Mouse (Mus musculus) hindbrain, embryonic 11.5 days (tissue): ENCODE results near the gene Mast4. TPM values are rescaled to one million over a fixed set of nuclear protein-coding genes. Genes with fewer than 3 reads are reported as not detected.
A peak's percentile ranks its signal among the peaks of the same experiment; 100 is the strongest.

Source experiments
- ATAC-seq: fragments of 200-750 bp; cut with Nextera tagmentation; 2 replicates; pipeline ENCODE4 v1.8.0; 2017; ENCODE audit warnings: mild to moderate bottlenecking, moderate TSS enrichment, moderate library complexity; ENCODE audit not compliant: low FRiP score
- DNase-seq: peaks from one replicate; pipeline ENCODE4 v3.0.0-alpha.2; 2015; ENCODE audit warnings: low spot score
- H3K27ac ChIP-seq: fragments of 300-500 bp; sonication (generic); 2 replicates; pipeline ENCODE4 v1.5.1; 2014; ENCODE audit warnings: mild to moderate bottlenecking, low read depth, low read length
- H3K27me3 ChIP-seq: fragments of 300-500 bp; sonication (generic); 2 replicates; pipeline ENCODE4 v1.6.1; 2014; ENCODE audit warnings: mild to moderate bottlenecking, low read length, moderate library complexity, mixed read lengths; ENCODE audit not compliant: control insufficient read depth, insufficient read depth
- H3K36me3 ChIP-seq: fragments of 300-500 bp; sonication (generic); 2 replicates; pipeline ENCODE4 v1.6.1; 2014; ENCODE audit warnings: mild to moderate bottlenecking, low read length, moderate library complexity, mixed read lengths; ENCODE audit not compliant: control insufficient read depth, insufficient read depth
- H3K4me1 ChIP-seq: fragments of 300-500 bp; sonication (generic); replicated peaks from 2 replicates; pipeline ENCODE4 v1.6.1; 2014; ENCODE audit warnings: low read length, mixed read lengths; ENCODE audit not compliant: control insufficient read depth, insufficient read depth
- H3K4me2 ChIP-seq: fragments of 300-500 bp; sonication (generic); replicated peaks from 2 replicates; pipeline ENCODE4 v1.6.1; 2014; ENCODE audit warnings: mild to moderate bottlenecking, low read depth, low read length
- H3K4me3 ChIP-seq: fragments of 300-500 bp; sonication (generic); 2 replicates; pipeline ENCODE4 v1.5.1; 2014; ENCODE audit warnings: low read depth, low read length
- H3K9ac ChIP-seq: fragments of 300-500 bp; sonication (generic); 2 replicates; pipeline ENCODE4 v1.6.1; 2014; ENCODE audit warnings: low read depth, low read length
- H3K9me3 ChIP-seq: fragments of 300-500 bp; sonication (generic); 2 replicates; pipeline ENCODE4 v1.6.1; 2016; ENCODE audit warnings: low read length; ENCODE audit not compliant: control insufficient read depth
- WGBS: fragments of 180-500 bp; shearing (Covaris S2); extraction: QIAGEN DNeasy Blood & Tissue Kit; methylation state at CpG from one replicate; pipeline ENCODE4 v1.1.7; 2014; 5-methylcytosine and 5-hydroxymethylcytosine counted together
- polyA plus RNA-seq: library from polyadenylated mRNA; unstranded; fragments of >200 nt; fragmentation: Nextera tagmentation; extraction: Ambion mirVana; gene quantifications from 2 replicates; pipeline ENCODE4 v1.2.1, GENCODE M21; 2014

The Mast4 gene
- polyA plus RNA-seq, 1 experiment from 2014 or later, result 26.9 TPM

DNA sequence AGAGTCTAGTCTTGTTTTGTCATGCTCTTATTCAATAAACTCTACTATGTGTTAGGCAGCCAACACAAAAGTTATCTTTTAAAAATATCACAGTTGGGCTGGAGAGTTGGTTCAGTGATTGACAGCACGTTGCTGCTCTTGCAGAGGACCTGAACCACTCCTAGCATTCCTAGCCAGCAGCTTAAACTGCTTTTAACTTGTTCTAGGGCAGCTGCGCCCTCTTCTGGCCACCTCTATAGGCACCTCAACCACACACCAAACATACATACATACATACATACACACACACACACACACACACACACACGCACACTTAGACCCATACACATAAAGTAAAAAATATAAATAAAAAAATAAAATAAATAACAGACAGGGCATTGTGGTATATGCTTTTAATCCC, 262.5 kb downstream of the Mast4 start:
- no peaks in the 10 kb centered on the region; the same call in 1 of the 2 replicates for H3K4me1 ChIP-seq
- H3K36me3 ChIP-seq, result no peaks in the 10 kb centered on the region
- no peak overlapping the region for H3K4me3 ChIP-seq
- H3K4me2 ChIP-seq, result no peak overlapping the region
- no peaks in the 10 kb centered on the region for H3K9me3 ChIP-seq
- 76% methylated on average over 3 of the region's 3 CpGs for WGBS
- no peak overlapping the region for H3K9ac ChIP-seq
- DNase-seq (no peak), ATAC-seq (no peak)
- H3K27me3 ChIP-seq, result no peaks in the 10 kb centered on the region
- H3K27ac ChIP-seq, result no peak overlapping the region

DNA sequence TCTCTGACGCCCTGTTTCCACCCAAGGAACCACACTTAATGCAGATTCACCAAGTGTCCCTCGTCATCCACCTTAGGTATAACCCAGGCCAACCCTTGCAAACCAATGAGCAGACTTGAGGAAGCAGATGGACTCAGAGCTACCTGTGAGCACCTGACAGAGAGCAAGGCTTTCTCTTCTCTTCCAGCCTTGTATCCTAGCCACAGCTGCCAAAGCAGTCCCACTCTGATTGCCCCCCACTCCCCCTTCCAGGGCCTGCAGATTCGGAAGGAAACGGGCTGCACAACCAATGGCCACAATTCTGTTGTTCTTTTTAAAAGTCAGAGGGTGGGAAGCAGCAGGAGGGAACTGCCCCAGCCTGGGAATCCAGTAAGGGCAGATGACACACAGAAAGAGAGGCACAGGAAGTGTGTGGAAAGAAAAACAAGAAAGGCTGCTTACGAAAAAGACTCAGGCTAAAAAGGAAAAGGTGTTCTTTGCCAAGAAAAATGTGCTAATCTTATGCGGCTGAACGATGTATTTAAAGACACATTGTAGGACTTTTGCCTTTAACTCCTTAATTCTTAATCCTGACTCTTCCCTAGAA, 266.6 kb downstream of the Mast4 start:
- no peaks in the 10 kb centered on the region; the same call in 1 of the 2 replicates for H3K4me1 ChIP-seq
- H3K4me3 ChIP-seq, result no peak overlapping the region
- H3K4me2 ChIP-seq, result no peak overlapping the region
- no peak overlapping the region for H3K9ac ChIP-seq
- H3K27me3 ChIP-seq, result no peaks in the 10 kb centered on the region
- WGBS, result 40% methylated on average over 7 of the region's 7 CpGs
- H3K9me3 ChIP-seq, result no peaks in the 10 kb centered on the region
- no peaks in the 10 kb centered on the region for H3K36me3 ChIP-seq
- DNase-seq, result no peak
- H3K27ac ChIP-seq, result no peak overlapping the region
- ATAC-seq, result no peak

DNA sequence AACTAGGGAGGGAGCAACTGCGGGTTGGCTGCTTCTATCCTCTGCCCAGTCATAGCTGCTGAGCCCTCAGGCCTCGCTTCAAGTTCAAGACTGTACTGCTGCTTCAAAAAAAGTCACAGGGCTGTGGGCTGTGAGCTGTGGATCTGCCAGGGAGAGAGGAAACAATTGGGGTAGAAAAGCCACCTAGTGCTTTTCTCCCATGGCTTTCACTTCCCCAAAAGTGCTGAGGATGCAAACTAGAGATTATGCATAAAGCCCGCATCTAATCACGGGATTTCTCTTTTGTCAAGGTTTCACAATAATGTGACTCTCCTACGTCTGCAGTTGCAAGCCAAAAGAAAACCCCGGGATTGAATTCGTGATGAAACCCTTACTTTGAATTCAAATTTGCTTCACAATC, 268.9 kb downstream of the Mast4 start:
- DNase-seq (no peak), ATAC-seq (no peak)
- Histone ChIP-seq H3K4me3 (no peak overlapping the region), H3K27me3 (no peaks in the 10 kb centered on the region), H3K4me2 (no peak overlapping the region), H3K27ac (no peak overlapping the region), H3K9ac (no peak overlapping the region), H3K9me3 (no peaks in the 10 kb centered on the region), H3K4me1 (no peaks in the 10 kb centered on the region; the same call in 1 of the 2 replicates), H3K36me3 (no peaks in the 10 kb centered on the region)
- WGBS, result 52% methylated on average over 7 of the region's 7 CpGs

DNA sequence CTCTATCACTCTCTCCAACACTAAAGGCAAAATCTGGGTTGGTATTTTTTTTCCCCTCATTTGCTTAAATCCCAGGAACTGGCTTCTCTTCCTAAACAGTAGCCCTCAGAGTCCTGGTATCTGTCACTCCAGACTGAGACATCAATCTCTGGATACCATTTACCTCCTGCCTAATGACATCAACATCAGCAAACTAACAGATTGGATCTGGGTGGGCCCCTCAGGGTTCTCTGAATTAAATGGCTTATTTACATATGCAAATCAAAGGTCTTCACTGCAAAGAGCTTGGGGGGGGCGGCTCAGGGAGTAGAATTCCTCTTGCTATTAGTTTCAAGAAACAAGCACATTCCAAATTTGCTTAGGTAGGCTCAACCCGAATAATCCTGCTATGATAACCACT, 272.6 kb downstream of the Mast4 start:
- Histone ChIP-seq H3K9me3 (no peaks in the 10 kb centered on the region), H3K4me1 (no peaks in the 10 kb centered on the region), H3K36me3 (no peaks in the 10 kb centered on the region), H3K4me3 (no peak overlapping the region), H3K9ac (no peak overlapping the region), H3K4me2 (no peak overlapping the region), H3K27me3 (no peaks in the 10 kb centered on the region), H3K27ac (no peak overlapping the region)
- DNase-seq, result no peak
- 75% methylated on average over 2 of the region's 2 CpGs for WGBS
- no peak; the same call in 1 of the 2 replicates for ATAC-seq

DNA sequence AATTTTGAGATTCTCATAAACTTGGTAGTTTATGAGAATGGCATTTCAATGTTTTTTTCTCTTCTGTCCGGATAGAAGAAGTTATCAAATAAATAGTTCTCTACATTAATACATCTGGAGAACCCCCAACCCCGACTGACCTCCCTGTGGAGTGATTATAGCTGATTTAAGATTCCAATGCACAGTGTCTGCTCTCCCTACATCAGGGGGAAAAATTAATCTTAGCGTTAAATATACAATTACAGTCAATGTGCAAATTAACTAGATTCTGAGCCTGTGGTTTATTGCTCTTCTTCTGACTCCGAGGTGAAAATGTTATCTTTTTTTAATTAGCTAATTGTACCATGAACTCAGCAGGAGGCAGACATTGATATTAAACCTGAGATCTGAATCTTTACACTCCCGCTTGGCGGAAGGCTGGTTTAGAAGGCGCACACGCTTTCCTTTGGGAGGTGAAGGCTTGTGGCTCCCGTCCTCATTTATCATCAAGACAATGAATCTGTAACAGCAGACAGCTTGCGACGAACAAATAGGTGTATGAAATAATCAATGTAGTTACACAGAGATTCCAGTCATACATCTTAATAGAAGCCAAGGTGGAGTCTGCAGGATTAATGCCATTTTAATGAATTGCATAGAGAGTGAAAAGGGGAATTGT, 274.2 kb downstream of the Mast4 start:
- no peaks in the 10 kb centered on the region for H3K4me1 ChIP-seq
- H3K27ac ChIP-seq, result no peak overlapping the region
- H3K9me3 ChIP-seq, result no peaks in the 10 kb centered on the region
- WGBS, result 58% methylated on average over 11 of the region's 11 CpGs
- H3K9ac ChIP-seq, result no peak overlapping the region
- H3K4me3 ChIP-seq, result no peak overlapping the region
- DNase-seq (peak; percentile 22), ATAC-seq (peak; percentile 40; the same call in 1 of the 2 replicates)
- no peaks in the 10 kb centered on the region for H3K27me3 ChIP-seq
- no peak overlapping the region for H3K4me2 ChIP-seq
- H3K36me3 ChIP-seq, result no peaks in the 10 kb centered on the region

DNA sequence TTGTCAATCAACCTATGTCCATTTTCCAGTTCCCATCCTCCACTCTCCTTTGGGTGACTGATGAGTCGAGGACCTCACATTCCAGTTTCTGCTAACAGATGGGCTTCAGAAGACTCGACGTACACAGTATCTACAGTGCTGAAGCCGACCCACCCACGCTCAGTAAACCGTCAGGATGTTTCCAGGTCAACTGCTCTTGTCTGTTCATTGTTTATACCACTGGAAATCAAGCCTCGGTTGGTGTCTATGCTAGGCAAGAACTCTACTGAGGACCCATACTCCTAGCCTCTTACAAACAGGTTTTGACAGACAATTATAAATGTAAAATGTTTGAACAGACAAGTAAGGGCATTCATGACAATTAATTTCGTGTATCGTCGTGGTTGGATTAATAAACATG, 277.8 kb downstream of the Mast4 start:
- Histone ChIP-seq H3K4me1 (no peaks in the 10 kb centered on the region), H3K4me2 (no peak overlapping the region), H3K9me3 (no peaks in the 10 kb centered on the region), H3K4me3 (no peak overlapping the region), H3K27me3 (no peaks in the 10 kb centered on the region), H3K9ac (no peak overlapping the region), H3K36me3 (no peaks in the 10 kb centered on the region), H3K27ac (no peak overlapping the region)
- DNase-seq (no peak), ATAC-seq (no peak)
- WGBS, result 77% methylated on average over 10 of the region's 10 CpGs

DNA sequence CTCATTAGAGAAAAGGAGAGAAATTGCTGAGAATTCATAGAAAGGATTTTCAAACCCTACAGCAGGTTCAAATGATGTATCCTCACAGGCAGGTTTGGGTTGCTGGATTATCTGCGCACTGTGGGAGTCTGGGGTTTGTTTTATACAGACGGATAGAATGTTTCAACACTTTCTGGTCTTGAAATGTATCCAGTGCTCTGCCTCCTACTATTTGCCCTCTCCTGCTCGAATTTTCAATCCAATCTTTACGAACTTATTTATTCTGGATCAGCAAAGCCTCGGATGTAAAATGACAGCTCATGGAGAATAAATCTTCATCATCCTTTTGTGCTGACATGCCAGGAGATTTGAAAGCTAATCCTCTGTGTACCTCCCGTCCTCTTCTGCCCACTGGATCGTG, 281.6 kb downstream of the Mast4 start:
- ATAC-seq (no peak), DNase-seq (no peak)
- no peaks in the 10 kb centered on the region for H3K4me1 ChIP-seq
- H3K4me2 ChIP-seq, result no peak overlapping the region
- no peak overlapping the region for H3K9ac ChIP-seq
- no peaks in the 10 kb centered on the region for H3K36me3 ChIP-seq
- 60% methylated on average over 7 of the region's 7 CpGs for WGBS
- no peak overlapping the region for H3K27ac ChIP-seq
- no peak overlapping the region for H3K4me3 ChIP-seq
- H3K9me3 ChIP-seq, result no peaks in the 10 kb centered on the region
- H3K27me3 ChIP-seq, result no peaks in the 10 kb centered on the region

DNA sequence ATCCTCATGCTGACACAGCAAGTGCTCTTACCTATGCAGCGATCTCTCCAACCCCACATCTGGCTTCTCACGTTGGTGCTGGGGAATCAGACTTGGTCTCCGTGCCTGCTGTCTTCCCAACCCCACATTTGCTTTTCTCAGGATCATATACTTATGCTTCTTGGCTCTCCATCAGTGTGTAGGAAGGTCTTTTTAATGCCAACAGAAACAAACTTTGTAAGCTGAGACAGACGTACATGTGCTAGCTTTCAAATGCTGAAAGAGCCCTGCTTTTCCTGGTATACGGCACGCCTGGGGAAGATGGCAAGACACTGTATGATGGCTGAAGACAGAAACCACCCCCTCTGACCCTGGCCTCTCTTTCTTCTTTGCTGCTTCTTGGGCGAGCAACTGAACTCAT, 285.3 kb downstream of the Mast4 start:
- Histone ChIP-seq H3K27ac (no peak overlapping the region), H3K36me3 (no peaks in the 10 kb centered on the region), H3K4me2 (no peak overlapping the region), H3K9me3 (no peaks in the 10 kb centered on the region), H3K4me1 (no peaks in the 10 kb centered on the region), H3K9ac (no peak overlapping the region), H3K4me3 (no peak overlapping the region), H3K27me3 (no peaks in the 10 kb centered on the region)
- DNase-seq (no peak), ATAC-seq (no peak)
- 88% methylated on average over 7 of the region's 7 CpGs for WGBS

DNA sequence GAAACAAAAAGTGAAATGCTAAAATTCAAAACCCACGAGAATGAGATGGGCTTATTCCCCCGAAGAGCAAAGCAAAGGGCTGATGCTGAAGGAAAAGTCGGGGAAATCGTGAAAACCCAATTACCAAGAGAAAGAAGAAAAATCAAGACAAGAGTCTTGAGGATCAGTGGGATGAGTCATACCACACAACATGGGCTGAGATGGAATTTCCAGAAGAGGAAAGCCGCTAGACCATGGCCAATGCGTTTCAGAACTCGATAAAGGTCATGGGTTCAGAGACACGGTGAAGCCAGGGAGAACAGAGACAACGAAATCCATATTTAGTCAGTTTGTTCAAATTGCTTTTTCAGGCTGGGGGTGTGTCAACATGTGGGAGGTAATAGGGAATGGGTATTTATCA, 290.6 kb downstream of the Mast4 start:
- Histone ChIP-seq H3K4me1 (no peaks in the 10 kb centered on the region), H3K4me2 (no peak overlapping the region), H3K9me3 (no peaks in the 10 kb centered on the region), H3K4me3 (no peak overlapping the region), H3K27ac (no peak overlapping the region), H3K9ac (no peak overlapping the region), H3K27me3 (no peaks in the 10 kb centered on the region), H3K36me3 (no peaks in the 10 kb centered on the region)
- DNase-seq, result no peak
- no peak for ATAC-seq
- 89% methylated on average over 9 of the region's 9 CpGs for WGBS
